Mouse (Mus musculus) heart, postnatal 0 days (tissue): ENCODE measurements around the gene Ablim1.

Experiments
- CTCF ChIP-seq: IDR thresholded peaks from 2 replicates; pipeline ENCODE4 v1.5.1; 2016; ENCODE audit warnings: antibody characterized with exemption, control low read depth, low read depth
- EP300 ChIP-seq: IDR thresholded peaks from 2 replicates; pipeline ENCODE4 v1.6.1; 2016; ENCODE audit warnings: antibody characterized with exemption, low read depth

DNA sequence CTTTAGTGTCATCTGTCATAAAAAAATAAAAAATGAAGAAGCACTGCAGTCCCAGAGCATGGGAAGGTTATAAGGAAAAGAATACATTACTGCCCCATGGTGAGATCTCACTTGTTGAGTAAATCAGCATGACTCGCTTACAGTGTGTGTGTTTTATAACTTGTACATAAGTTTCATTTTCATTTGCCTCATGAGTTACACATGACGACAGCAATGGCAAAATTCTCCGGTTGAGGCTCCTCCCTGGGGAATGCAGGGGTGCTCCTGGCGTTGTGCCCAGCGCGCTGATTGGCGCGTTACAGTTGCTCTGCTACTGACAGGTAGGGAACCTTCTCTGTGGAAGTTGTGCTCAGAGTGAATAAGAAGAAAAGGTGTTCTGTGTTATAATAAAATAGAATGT lies 71.1 kb downstream of the Ablim1 start:
- no peak for TF ChIP-seq CTCF
- no peak for TF ChIP-seq EP300
